Mouse (Mus musculus): ENCODE measurements around the gene Metap2. TPM values are rescaled to one million over a fixed set of nuclear protein-coding genes. Genes with fewer than 3 reads are reported as not detected.
A peak's percentile ranks its signal among the peaks of the same experiment; 100 is the strongest.

Metap2 gene
- total RNA-seq, 2 experiments from 2014 or later: 145 to 178 TPM

DNA sequence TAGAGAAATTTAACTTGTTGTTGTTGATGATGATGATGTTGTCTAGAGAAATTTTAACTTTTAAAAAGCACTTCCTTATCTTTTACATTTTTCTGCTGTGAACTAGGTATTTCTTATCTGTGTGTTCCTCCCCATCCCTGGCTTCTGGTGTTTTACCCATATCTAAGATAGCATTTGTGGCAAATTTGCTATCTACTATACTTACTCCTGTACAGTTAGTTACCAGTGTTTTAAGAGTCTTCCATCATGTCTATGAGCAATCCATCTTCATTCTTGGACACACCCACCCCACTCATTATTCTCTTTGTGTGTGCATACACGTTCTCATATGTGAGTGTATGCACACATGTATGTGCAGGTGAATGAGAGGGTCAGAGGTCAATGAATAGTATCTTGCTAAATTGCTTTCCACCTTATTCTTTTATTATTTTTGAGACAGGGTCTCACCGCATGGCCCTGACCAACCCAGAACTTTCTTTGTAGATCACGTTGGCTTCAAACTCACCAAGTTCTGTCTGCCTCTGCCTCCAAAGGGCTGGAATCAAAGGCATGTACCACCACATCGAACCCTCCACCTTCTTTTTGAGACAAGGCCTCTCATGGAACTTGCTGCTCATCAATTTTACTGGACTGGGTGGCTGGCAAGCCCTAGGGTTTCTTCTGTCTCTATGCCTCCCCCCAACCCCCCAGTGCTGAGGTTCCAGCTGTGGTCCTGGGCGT, 15.4 kb upstream of the Metap2 start:
- no peak for DNase-seq (ENCODE audit: low spot score in 2 of 2)

DNA sequence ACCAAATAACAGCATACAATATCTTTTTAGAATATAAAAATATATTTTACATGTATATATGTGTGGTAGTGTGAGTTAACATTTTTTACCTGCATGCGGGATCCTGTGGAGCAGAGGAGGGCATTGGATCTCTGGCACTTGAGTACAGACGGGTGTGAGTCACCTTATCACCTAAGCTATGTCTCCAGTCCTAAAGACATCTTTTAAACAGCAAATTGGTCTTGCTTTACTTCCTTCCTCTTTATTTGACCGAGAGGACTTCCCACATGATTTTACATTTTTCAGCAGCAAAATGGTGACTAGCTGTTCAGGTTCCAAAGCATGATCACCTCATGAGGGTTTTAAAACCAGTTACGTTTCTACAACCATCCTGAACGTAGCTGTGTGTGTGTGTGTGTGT, 14.4 kb upstream of the Metap2 start:
- no peak for DNase-seq (ENCODE audit: low spot score in 2 of 2)

DNA sequence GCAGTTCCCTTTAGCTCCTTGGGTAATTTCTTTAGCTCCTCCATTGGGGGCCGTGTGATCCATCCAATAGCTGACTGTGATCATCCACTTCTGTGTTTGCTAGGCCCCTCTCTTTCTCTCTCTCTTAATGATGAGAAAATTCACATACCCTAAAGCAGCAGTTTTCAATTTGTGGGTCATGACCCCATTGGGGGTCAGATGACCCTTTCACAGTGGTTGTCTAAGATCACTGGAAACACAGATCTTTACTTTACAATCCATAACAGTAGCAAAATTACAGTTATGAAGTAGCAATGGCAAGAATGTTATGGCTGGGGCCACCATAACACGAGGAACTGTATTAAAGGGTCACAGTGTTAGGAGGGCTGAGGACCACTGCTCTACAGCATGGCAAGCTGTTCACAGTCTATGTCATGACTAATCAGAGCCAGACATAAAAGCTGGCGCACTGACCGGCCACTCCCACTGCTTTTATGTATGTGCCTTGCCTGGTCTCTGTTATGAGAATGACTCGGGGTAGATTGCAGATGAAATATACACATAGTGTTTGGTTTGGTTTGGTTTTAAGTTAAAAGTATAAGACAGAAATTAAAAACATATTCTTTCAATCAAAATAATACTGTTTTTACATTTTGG, 13.0 kb upstream of the Metap2 start:
- DNase-seq (ENCODE audit: low spot score in 2 of 2): no peak

DNA sequence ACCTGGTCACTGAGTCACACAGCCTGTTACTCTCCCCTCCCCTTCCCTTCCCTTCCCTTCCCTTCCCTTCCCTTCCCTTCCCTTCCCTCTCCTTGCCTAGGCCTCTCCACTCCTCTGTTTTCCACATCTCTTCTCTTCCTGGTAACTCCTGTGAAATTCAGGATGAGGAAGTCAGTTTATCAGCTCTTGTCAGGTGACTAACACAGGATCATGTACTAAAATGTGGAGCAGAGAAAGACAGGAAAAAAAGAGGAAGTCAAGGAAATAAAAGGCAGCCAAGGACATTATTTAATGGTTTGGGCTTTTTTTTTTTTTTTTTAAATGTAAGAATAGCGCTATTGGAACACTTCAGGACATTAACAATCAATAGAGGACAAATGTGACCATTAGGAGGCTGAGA, 12.1 kb upstream of the Metap2 start:
- no peak for DNase-seq (ENCODE audit: low spot score in 2 of 2)

DNA sequence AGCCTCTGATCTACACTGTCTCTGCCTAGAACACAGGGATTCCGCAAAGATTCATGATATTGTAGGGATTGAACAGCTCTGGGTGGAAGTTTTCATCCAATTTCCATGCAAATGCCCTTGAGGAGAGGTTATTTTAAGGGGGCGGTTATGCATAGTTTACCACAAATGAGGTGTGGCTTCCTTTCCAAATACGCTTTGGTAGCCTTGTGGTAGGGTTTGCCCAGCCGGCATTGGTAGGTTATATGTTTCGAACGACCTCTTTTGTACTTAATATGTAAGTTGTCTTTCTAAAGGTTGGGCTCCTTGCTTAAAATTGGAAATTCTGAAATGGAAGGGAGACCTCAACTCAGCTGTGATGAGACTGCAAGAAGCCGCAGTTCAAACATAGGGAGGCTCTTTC, 11.6 kb upstream of the Metap2 start:
- DNase-seq (ENCODE audit: low spot score in 2 of 2): no peak

DNA sequence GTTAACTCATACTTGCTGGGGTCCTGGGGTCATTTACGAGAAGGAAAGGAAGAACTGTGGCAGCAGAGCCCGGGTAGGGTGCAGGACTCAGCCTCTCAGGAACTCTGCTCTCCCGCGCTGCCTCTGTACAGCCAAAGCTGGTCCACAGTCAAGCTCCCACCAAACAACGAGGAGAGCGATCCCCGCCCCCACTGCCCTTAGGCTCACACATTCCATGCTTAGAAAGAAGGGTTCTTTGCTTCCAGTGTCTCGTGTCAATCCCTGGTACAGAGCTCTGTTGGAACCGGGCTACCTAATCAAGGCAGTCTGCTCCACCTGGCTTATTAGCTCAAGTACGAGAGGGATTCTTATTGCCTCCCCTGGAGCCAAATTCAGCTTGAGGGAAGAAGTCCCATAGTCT, 10.5 kb upstream of the Metap2 start:
- DNase-seq (ENCODE audit: low spot score in 2 of 2): no peak

DNA sequence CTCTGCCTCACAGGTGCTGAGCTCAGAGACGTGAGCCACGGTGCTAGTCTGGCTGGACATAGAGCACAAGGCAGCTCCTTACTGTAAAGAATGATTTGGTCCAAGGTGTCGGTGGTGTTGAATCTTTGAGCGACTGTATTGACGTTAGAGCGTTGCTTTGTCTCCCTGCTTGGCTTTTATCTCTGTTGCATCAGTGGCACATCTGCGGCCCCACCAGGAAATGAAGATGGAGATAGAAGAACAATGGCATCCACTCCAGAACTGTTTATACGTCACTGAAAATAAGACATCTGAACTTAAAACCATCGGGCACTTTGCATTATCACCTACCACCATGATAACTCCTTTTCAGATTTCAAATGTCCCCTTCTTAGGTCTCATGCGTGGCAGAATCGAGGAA, 3.0 kb upstream of the Metap2 start:
- no peak for DNase-seq (ENCODE audit: low spot score in 2 of 2)

DNA sequence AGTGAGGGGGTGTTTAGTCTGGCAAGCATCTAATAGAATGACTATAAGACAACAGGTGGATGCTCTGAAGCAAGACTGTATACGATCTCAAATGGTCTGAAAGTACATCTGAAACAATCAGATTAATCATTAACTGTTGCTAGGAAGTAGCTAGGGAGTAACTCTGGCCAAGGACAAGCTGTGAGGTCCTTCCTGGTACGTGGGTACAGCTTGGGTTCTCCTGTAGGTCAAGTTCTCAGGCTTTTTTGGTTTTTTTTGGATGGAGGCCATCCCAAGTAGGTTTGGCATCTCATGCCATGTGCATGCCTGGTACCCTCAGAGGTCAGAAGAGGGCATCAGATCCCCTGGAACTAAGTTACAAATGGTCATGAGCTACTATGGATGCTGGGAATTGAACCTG, 2.4 kb upstream of the Metap2 start:
- DNase-seq (ENCODE audit: low spot score in 2 of 2): no peak

DNA sequence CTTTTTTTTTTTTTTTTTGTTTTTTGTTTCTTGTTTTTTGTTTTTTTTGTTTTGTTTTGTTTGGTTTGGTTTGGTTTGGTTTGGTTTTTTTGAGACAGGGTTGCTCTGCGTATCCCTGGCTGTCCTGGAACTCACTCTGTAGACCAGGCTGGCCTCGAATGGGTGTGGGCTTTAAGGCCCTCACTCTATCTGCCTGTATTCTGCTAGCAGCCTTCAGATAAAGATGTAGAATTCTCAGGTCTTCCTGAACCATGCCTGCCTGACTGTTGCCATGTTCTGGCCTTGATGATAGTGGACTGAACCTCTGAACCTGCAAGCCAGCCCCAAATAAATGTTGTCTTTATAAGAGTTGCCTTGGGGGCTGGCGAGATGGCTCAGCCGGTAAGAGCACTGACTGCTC, 4.3 kb downstream of the Metap2 start:
- no peak for DNase-seq (ENCODE audit: low spot score in 2 of 2)

DNA sequence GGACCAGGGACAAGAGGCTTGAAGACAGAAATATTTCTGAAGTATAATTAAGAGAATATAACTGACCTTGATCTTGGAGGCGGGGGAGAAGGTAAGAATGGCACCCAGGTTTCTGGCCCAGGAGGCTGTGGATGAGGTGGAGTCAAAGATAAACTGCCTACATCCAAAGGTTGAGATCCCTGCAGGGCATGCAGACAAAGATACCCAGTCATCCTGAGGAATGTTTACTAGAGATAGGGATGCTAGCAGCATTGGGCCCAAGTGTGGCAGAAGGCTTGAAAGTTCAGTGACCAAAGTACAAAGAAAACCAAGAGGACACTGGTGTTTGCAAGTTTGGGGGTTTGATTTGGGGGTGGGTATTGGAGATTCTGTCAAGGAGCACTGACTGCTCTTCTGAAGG, 5.9 kb downstream of the Metap2 start:
- no peak for DNase-seq (ENCODE audit: low spot score in 2 of 2)

DNA sequence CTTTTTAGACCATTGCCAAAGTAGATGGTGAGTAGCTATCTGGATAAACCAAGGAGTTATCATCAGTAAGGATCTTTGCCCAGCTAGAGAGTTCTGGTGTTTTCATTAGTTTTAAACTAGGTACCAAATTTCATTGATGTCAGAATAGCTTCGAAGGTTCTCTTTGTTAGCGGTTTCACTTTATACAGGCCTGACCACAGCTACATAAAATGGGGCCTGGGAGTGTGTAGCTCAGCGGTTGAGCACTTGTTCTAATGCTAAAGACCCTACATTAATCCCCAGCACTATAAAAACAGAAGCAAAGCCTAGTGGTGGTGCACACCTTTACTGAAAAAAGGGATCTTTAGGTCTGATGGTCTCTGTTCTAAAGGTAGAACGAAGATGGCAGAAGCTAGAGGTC, 6.3 kb downstream of the Metap2 start:
- DNase-seq (ENCODE audit: low spot score in 2 of 2): no peak

DNA sequence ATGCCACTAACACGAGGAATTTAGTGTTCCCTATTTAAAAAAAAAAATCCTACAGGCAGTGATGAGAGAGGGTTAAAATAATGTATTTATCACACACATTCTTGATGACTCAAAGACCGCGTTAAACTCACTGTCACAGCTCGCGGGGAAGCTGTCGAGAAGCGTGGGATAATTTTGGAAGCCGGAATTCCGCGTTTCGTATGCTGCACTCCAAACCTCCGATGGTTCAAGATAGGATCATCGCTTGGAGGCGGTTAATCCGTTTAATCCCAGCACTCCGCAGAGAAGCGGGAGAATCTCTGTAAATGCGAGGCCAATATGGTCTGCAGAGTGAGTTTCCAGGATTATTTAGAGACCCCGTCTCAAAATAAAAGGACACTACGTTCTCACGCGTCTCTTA, 6.9 kb downstream of the Metap2 start:
- DNase-seq (ENCODE audit: low spot score in 2 of 2): peak in 1 of 2 experiments; percentile 26

DNA sequence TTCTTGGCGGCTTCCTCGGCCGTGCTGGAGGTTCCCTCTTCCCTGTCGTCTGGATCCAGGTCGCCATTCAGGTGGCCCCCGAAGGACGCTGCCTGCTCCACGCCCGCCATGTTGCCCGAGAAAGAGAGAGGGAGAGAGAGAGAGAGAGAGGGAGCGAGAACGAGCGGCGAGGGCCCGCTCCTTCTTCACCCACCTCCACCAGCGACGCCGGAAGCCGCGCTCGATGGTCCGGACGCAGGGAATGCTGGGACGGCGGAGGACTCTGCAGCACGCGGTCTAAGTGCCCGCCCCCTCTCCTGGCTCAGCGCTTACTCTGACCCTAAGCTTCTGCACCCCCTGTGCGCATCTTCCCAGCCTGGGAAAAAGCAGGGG, 7.3 kb downstream of the Metap2 start:
- DNase-seq (ENCODE audit: low spot score in 2 of 2): peak; percentile 86

DNA sequence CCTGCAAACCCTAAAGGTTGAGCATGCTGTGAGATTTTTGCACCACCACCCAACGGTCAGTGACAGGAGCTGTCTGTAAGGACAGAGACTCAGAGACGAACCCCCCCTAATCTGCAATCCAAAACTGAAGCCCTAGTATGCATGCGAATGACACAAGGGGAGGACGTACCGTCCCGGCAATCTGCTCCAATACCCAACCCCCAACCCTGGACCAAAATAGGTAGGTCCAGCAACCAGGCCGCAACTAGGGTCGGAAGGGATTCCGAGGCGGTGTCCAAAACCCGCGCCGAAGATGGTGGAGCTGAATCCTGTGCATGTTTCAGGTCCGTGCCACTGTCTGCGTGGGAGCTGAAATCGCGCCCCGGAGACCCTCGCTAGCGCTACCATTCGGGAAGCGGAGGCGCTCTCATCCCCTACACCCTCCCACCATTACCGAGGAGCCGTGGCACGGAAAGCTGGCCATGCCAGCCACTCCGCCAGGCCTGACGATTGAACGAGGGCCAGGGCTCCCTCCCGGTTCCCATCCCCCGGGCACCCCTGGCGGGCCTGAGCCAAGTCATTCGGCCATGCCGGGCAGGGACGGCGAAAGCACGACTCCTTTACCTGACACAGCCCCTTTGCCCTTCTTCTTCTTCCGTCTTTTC, 7.8 kb downstream of the Metap2 start:
- DNase-seq (ENCODE audit: low spot score in 2 of 2): no peak

DNA sequence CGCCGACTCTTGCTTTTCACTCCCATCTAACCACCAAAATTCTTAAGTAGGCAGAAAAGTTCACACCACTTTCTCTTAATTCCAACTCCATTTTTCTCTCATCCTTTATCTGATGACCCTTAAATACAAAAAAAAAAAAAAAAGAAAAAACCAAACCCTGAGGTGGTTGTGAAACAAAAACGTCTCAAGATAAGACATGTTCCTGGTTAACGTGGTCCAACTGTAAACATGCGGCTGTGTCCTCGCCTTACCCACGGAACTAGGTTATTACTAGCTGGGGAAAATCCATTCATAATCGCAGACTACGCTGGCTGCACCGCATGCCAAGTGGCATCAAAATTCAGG, 8.3 kb downstream of the Metap2 start:
- DNase-seq (ENCODE audit: low spot score in 2 of 2): no peak

DNA sequence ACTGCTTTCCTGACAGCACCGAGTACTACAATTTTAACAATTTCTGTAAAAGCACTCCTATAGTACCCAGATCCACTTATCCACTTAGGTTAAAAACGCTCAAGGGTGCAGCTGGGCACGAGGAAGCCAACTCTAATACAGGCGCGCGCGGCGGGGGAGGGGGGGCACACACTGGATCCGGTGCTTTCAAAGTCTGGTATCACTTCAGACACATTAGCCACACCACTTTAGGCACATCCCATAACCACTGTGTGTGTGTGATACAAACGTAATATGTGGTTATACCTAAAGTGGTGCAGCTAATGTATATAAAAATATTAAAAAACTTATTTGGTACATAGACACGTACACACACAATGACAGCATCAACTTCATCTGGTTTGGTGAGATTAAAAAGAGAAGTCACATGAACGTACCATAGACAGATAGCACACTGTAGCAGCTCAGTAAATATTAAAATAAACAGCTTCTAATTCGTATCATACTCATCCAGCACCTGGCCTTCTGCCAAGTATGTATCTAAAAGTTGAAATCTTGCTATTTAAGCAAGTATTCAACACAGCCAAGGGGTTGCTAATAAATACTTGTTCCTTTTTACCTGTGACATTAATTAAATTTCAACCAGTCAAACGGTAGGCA, 10.9 kb downstream of the Metap2 start:
- no peak for DNase-seq (ENCODE audit: low spot score in 2 of 2)

DNA sequence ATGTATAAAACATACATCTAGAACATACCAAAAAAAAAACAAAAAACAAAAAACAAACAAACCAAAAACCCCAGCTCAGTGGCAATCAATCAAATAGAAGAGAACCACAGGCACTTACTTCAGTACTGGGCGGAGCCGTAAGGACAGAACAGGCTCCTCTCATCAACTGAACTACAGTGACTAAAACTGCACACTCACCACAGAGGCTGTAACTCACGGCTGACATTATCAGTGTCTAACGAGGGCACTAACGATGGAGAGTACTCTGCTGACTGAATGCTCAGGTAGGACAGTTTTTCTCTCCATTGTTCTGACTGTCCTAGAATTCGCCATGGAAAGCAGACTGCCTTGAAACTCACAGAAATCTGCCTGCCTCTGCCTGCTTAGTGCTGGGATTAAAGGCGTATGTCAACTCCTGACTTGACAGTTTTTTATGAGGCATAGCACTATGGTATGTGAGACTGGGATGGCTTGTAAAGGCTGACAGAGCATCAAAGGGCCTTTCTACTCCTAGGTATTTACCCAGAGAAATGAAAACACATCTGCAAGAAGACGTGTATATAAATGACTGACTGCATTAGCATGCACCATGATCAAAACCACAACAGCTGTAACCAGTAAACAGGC, 14.0 kb downstream of the Metap2 start:
- DNase-seq (ENCODE audit: low spot score in 2 of 2): no peak

DNA sequence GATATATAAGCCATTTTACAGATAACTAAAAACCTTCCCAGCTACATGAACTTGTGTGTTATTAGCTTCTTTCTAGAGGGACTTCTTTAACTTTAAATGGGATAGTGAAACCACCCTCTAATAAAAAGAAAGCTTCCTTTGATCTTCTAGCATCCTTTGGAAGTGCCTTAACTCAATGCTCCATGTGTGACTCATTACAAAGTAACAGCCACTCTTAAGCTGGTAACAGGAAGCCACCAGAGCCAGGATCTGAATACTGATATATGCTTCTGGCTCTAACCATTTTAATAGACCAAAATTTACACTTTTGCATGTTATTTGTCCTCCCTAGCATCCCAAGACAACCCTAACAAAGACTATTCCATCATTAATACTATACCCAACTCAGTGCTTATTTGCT, 15.0 kb downstream of the Metap2 start:
- no peak for DNase-seq (ENCODE audit: low spot score in 2 of 2)

DNA sequence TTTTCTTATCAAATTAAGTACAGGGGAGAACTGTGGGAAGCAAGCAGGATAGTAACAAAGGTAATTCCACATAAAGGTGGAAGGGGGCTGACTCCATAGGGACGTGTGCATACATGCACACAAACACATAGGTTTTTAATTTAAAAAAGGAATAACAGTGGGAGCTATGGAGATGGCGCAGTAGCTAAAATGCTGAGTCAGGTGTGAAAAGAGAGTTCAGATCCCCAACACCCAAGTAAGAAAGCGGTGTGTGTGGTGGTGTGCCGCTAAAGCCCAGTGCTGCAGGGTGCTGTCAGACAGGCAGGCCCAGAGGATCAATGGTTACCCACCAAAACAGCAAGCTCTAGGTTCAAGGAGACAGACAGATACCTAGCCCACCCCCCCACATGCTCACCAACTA, 18.2 kb downstream of the Metap2 start:
- no peak for DNase-seq (ENCODE audit: low spot score in 2 of 2)

DNA sequence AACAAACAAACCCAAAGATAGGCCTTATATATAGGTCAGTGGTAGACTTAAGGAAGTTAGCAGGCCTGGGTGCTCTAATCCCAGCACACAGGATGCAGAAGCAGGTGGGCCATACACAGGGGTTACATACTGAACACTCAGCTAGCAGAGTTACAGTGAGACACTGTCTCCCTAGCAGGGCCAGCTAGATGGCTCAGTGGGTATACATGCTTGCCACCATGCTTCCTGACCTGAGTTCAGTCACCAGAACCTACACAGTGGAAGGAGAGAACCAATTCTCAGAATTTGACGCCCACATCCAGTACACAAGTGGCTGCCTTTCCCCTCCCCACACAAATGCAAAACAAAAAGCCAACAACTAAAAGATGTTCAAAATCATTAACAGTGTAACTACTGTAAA, 20.1 kb downstream of the Metap2 start:
- DNase-seq (ENCODE audit: low spot score in 2 of 2): no peak

DNA sequence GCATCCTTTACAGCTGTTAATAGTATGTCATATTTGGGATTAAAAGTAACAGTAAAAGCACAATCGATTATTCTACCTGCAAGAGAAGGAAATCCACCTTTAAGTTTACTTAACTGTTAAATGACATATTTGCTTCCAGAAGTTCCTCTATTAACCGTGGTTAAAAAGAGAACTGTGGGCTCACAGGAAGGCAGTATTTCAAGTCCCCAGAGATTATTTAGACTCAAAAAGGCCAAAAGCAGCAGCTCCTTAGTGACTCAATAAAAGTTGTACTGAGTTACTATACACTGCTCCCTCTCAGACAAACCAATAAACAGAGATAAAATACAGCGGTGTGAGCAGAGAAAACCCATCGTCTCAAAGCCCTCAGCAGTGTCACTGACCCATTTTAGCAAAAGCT, 28.0 kb downstream of the Metap2 start:
- DNase-seq (ENCODE audit: low spot score in 2 of 2): no peak

DNA sequence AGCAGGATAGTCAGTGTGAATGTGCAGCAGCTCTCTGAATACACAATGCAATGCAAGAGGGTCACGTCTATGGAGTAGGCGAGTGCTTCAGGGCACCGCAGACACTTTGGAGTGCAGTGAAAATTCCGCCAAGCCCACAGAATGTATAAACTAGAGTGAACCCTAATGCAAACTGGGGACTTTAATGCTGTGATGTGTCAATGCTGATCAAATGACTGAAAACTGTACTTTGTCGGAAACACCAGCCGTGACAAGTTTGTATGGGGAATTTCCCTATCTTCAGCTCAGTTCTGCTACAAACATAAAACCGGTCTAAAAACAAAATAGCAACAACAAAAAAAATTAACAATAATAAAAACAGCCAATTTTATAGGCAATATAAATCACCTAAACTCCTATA, 28.5 kb downstream of the Metap2 start:
- no peak for DNase-seq (ENCODE audit: low spot score in 2 of 2)

Data from adrenal gland, adult 18-20 months (tissue).